Mouse (Mus musculus): ENCODE measurements around the gene Gcnt1. TPM values are rescaled to one million over a fixed set of nuclear protein-coding genes. Genes with fewer than 3 reads are reported as not detected.

Gene Gcnt1
- polyA plus RNA-seq, 1 experiment = 9.3 TPM

DNA sequence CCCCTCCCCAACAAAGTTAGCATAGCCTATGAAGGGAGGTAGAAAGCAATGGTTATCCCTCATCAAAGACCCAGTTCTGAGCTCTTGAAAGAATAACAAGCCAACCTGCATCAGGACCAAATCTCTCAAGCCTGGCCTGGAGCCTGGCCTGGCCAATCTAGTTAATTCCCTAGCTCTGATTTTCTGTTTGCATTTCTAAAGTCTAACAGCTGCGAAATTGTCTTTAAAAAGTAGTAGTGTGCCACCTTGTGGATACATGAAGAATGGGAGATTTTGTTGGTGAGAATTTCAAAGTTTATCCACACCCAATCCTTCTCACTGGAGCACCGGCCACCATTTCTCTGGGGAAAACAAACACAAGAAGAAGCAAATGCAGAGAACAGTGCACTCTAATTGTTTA is 15.8 kb upstream of the Gcnt1 start:
- Histone ChIP-seq H3K4me1 (ENCODE audit: control insufficient read depth, insufficient read depth, insufficient read length) (no peaks in the 10 kb centered on the region; the same call in 1 of the 2 replicates), H3K4me3 (ENCODE audit: extremely low read depth, insufficient read depth, insufficient read length) (no peak overlapping the region), H3K36me3 (ENCODE audit: control insufficient read depth, insufficient read depth, low read length) (no peaks in the 10 kb centered on the region), H3K27me3 (ENCODE audit: control insufficient read depth, insufficient read depth, low read length) (no peaks in the 10 kb centered on the region), H3K27ac (ENCODE audit: insufficient read depth, low read length) (no peak overlapping the region)
- DNase-seq (ENCODE audit: low read depth in 1 of 2, low spot score in 2 of 2) = no peak
- 12% methylated on average over 2 of the region's 2 CpGs for WGBS
- TF ChIP-seq CTCF (IDR thresholded peaks at IDR 0.05; ENCODE audit: extremely low read depth, insufficient read depth, insufficient read length, insufficient replicate concordance) (no peak), POLR2A (IDR thresholded peaks at IDR 0.05; ENCODE audit: low read depth, low read length) (no peak)

DNA sequence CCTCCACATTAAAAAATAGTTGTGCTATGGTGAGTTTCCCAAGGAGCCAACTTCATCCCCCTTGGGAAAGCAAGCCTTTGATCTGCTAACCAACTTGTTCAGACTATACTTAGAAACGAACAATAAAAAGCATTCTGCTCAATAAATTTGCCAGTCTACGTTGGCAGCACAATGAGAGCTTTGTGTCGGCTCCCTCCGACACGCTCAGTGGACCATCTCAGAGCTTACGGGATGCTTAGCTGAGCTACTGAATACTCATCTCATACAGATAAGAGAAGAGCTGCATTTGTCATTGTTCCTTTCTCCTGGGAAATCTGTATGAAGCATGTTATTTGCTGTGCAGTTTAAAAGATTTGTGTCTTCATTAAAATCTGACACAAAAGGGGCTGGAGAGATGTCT is 13.8 kb upstream of the Gcnt1 start:
- H3K36me3 ChIP-seq (ENCODE audit: control insufficient read depth, insufficient read depth, low read length) = no peaks in the 10 kb centered on the region
- no peak overlapping the region for H3K27ac ChIP-seq (ENCODE audit: insufficient read depth, low read length)
- DNase-seq (ENCODE audit: low read depth in 1 of 2, low spot score in 2 of 2) = no peak
- H3K27me3 ChIP-seq (ENCODE audit: control insufficient read depth, insufficient read depth, low read length) = no peaks in the 10 kb centered on the region
- H3K4me1 ChIP-seq (ENCODE audit: control insufficient read depth, insufficient read depth, insufficient read length) = no peaks in the 10 kb centered on the region
- H3K4me3 ChIP-seq (ENCODE audit: extremely low read depth, insufficient read depth, insufficient read length) = no peak overlapping the region
- WGBS = 39% methylated on average over 6 of the region's 6 CpGs
- TF ChIP-seq CTCF (IDR thresholded peaks at IDR 0.05; ENCODE audit: extremely low read depth, insufficient read depth, insufficient read length, insufficient replicate concordance) (no peak), POLR2A (IDR thresholded peaks at IDR 0.05; ENCODE audit: low read depth, low read length) (no peak)

DNA sequence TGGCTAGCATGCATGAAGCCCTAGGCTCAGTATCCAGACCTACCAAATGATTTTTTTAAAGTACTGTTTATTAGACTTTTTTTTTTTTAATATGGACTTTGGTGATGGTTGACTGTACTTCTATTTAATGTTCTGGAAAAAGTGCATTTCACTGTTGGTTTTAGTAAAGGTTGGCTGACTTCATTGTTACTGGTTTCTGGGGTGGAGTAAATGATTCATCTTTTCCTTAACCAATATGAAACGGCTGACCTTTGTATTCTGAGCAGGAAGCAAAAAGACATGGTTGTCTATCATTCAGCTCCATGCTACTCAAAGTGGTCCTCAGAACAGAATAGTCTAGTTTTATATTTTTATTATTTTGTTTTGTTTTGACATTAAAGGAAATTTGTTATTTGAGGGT is 12.8 kb upstream of the Gcnt1 start:
- Histone ChIP-seq H3K36me3 (ENCODE audit: control insufficient read depth, insufficient read depth, low read length) (no peaks in the 10 kb centered on the region), H3K27me3 (ENCODE audit: control insufficient read depth, insufficient read depth, low read length) (no peaks in the 10 kb centered on the region), H3K4me3 (ENCODE audit: extremely low read depth, insufficient read depth, insufficient read length) (no peak overlapping the region), H3K4me1 (ENCODE audit: control insufficient read depth, insufficient read depth, insufficient read length) (no peaks in the 10 kb centered on the region), H3K27ac (ENCODE audit: insufficient read depth, low read length) (no peak overlapping the region)
- 18% methylated on average over 1 of the region's 1 CpGs for WGBS
- DNase-seq (ENCODE audit: low read depth in 1 of 2, low spot score in 2 of 2) = no peak
- TF ChIP-seq POLR2A (IDR thresholded peaks at IDR 0.05; ENCODE audit: low read depth, low read length) = no peak
- no peak for TF ChIP-seq CTCF (IDR thresholded peaks at IDR 0.05; ENCODE audit: extremely low read depth, insufficient read depth, insufficient read length, insufficient replicate concordance)

DNA sequence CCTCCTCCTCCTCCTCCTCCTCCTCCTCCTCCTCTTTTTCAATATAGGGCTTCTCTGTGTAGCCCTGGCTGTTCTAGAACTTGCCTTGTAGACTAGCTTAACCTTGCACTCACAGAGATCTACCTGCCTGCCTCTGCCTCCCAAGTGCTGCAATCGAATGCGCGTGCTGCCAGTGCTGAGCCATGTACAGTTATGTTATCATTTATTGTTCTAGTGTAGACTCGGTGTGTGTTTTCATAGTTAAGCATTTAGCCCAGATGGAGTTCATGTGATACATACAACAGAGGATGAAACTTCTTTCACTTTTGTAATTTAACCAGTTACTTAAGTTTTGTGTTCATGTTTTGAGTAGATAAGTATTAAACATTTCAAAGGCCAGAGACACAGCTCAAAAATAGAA is 12.4 kb upstream of the Gcnt1 start:
- no peak for TF ChIP-seq CTCF (IDR thresholded peaks at IDR 0.05; ENCODE audit: extremely low read depth, insufficient read depth, insufficient read length, insufficient replicate concordance)
- TF ChIP-seq POLR2A (IDR thresholded peaks at IDR 0.05; ENCODE audit: low read depth, low read length) = no peak
- DNase-seq (ENCODE audit: low read depth in 1 of 2, low spot score in 2 of 2) = no peak
- 80% methylated on average over 4 of the region's 4 CpGs for WGBS
- Histone ChIP-seq H3K4me3 (ENCODE audit: extremely low read depth, insufficient read depth, insufficient read length) (no peak overlapping the region), H3K4me1 (ENCODE audit: control insufficient read depth, insufficient read depth, insufficient read length) (no peaks in the 10 kb centered on the region), H3K27me3 (ENCODE audit: control insufficient read depth, insufficient read depth, low read length) (no peaks in the 10 kb centered on the region), H3K27ac (ENCODE audit: insufficient read depth, low read length) (no peak overlapping the region), H3K36me3 (ENCODE audit: control insufficient read depth, insufficient read depth, low read length) (no peaks in the 10 kb centered on the region)

DNA sequence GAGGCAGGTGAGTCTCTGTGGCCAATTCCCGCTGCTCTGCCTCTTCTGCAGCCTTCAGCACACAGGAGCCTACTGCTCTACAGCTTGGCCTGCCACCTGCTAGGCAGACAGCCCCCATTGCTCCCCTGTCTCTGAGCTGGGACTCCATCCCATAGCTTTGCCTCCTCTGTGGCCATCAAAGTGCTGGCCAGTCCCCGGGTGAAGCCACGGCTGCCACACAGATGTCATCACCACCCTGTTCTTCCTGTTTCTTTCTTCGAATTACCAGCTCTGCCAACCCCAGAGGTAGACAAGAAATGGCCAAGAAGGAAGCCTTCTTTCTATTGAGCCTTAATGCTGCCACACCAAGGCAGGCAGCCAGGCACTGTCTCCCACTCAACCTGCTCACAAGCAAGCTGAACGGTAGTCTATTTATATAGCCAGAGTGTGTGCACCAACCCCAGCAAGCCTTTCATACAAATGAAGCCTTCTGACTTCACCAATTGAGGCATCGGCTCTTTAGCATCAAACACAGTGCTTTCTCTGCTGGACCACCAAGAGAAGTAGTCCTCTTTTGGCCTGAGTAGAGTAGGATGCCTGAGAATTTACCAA is 10.3 kb upstream of the Gcnt1 start:
- H3K27me3 ChIP-seq (ENCODE audit: control insufficient read depth, insufficient read depth, low read length) = no peaks in the 10 kb centered on the region
- H3K36me3 ChIP-seq (ENCODE audit: control insufficient read depth, insufficient read depth, low read length) = no peaks in the 10 kb centered on the region
- DNase-seq (ENCODE audit: low read depth in 1 of 2, low spot score in 2 of 2) = no peak
- 47% methylated on average over 6 of the region's 6 CpGs for WGBS
- no peak overlapping the region for H3K4me3 ChIP-seq (ENCODE audit: extremely low read depth, insufficient read depth, insufficient read length)
- H3K4me1 ChIP-seq (ENCODE audit: control insufficient read depth, insufficient read depth, insufficient read length) = no peaks in the 10 kb centered on the region
- TF ChIP-seq POLR2A (IDR thresholded peaks at IDR 0.05; ENCODE audit: low read depth, low read length) (no peak), CTCF (IDR thresholded peaks at IDR 0.05; ENCODE audit: extremely low read depth, insufficient read depth, insufficient read length, insufficient replicate concordance) (no peak)
- H3K27ac ChIP-seq (ENCODE audit: insufficient read depth, low read length) = no peak overlapping the region

DNA sequence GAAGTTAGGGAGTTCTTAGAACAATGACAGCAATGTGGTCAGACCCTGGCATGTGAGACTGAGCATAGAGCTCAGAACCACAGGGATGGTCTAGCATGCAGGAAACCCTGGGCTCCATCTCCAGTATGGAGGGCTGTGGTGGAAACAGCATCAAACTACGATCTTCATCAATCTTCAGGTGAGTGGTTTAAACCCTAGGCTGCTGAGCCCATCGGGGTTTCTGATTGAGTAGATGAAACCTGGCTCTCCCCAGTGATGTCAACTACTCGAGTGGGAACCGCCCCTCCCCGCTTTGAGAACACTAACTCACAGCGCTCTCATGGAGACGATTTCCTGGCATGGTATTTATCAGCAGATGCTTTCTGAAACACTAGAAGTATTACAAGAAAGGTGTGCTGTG is 7.9 kb upstream of the Gcnt1 start:
- 44% methylated on average over 7 of the region's 7 CpGs for WGBS
- H3K4me1 ChIP-seq (ENCODE audit: control insufficient read depth, insufficient read depth, insufficient read length) = no peaks in the 10 kb centered on the region
- TF ChIP-seq POLR2A (IDR thresholded peaks at IDR 0.05; ENCODE audit: low read depth, low read length) = no peak
- no peak overlapping the region for H3K27ac ChIP-seq (ENCODE audit: insufficient read depth, low read length)
- no peaks in the 10 kb centered on the region for H3K27me3 ChIP-seq (ENCODE audit: control insufficient read depth, insufficient read depth, low read length)
- H3K36me3 ChIP-seq (ENCODE audit: control insufficient read depth, insufficient read depth, low read length) = no peaks in the 10 kb centered on the region
- H3K4me3 ChIP-seq (ENCODE audit: extremely low read depth, insufficient read depth, insufficient read length) = no peak overlapping the region
- DNase-seq (ENCODE audit: low read depth in 1 of 2, low spot score in 2 of 2) = no peak

DNA sequence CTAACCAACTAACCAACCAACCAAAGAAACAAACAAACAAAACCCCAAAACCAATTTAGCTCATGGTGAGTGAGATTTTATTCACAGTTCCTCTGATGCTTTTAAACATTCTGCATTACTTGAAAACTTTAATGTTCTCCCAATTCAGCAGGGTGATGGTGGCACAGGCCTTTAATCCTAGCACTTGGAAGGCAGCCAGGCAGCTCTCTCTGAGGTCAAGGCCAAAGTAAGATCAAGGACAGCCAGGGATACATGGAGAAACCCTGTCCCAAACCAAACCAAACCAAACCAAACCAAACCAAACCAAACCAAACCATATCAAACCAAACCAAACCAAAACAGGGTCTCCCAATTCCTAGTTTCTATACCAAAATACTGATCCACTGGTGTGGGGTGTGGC is 6.2 kb upstream of the Gcnt1 start:
- TF ChIP-seq CTCF (IDR thresholded peaks at IDR 0.05; ENCODE audit: extremely low read depth, insufficient read depth, insufficient read length, insufficient replicate concordance) (no peak), POLR2A (IDR thresholded peaks at IDR 0.05; ENCODE audit: low read depth, low read length) (no peak)
- no peaks in the 10 kb centered on the region for H3K4me1 ChIP-seq (ENCODE audit: control insufficient read depth, insufficient read depth, insufficient read length)
- no peaks in the 10 kb centered on the region for H3K36me3 ChIP-seq (ENCODE audit: control insufficient read depth, insufficient read depth, low read length)
- no peak for DNase-seq (ENCODE audit: low read depth in 1 of 2, low spot score in 2 of 2)
- no peaks in the 10 kb centered on the region for H3K27me3 ChIP-seq (ENCODE audit: control insufficient read depth, insufficient read depth, low read length)
- no peak overlapping the region for H3K27ac ChIP-seq (ENCODE audit: insufficient read depth, low read length)
- H3K4me3 ChIP-seq (ENCODE audit: extremely low read depth, insufficient read depth, insufficient read length) = no peak overlapping the region
